ENCODE assay signal across 27 mouse cellular contexts in the genomic region with DNA sequence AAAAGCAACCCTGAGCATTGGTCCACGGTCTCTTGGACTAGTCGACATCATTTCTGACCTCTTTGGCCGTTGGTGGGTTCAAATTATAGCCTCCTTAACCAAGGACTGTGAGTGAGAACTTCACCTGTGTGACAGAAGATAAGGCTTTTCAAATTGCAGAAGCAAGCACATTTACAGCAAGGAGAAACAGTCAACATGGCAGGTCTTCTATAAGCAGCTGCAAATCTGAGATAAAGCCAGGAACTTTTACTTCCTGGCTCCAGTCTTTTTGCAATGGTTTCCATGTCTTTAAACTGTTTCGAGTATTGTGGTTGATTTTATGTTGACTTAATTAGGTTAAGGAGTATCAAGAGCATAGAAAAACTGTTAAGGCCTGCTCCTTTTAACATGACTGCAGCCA. TPM values are rescaled to one million over a fixed set of nuclear protein-coding genes. Genes with fewer than 3 reads are reported as not detected.
DNase-seq lines count a peak whose midpoint lies in the region; ATAC-seq and TF ChIP-seq lines count a peak whose summit lies in the region.
"Had no signal": no experiment of that assay in that cellular context is flagged by ENCODE, and none has a peak within 500 bp of the region (broad histone marks: within the 10 kb centered on the region; RNA-seq: fewer than 3 reads in every experiment).

No protein-coding gene starts in this region.

- no peaks in the 10 kb centered on the region for H3K79me2 ChIP-seq in MEL (ENCODE audit: control insufficient read depth, insufficient read depth, low read length, poor library complexity)

- H3K9me3 ChIP-seq in G1E (replicated peaks) (no peaks in the 10 kb centered on the region), MEL (replicated peaks; ENCODE audit: insufficient read depth, low read length) (no peaks in the 10 kb centered on the region)
- no peaks in the 10 kb centered on the region for H3K9me3 ChIP-seq in neural tube, embryonic 15.5 days (replicated peaks)
- H3K9me3 ChIP-seq: embryonic facial prominence, embryonic 13.5 days; embryonic facial prominence, embryonic 15.5 days; forebrain, embryonic 10.5 days; forebrain, embryonic 12.5 days had no signal

- WGBS in neural tube, embryonic 15.5 days = 75% methylated on average over 4 of the region's 4 CpGs

- H3K4me3 ChIP-seq in G1E (ENCODE audit: low read depth, low read length) (no peak overlapping the region), MEL (ENCODE audit: control insufficient read depth in 1 of 2, insufficient read depth in 1 of 2, low read depth in 2 of 2, low read length in 2 of 2) (no peak overlapping the region)
- H3K4me3 ChIP-seq in neural tube, embryonic 15.5 days (replicated peaks) = no peak overlapping the region
- H3K4me3 ChIP-seq: embryonic facial prominence, embryonic 13.5 days; embryonic facial prominence, embryonic 15.5 days; erythroblast, embryonic 14.5 days; forebrain, embryonic 10.5 days; forebrain, embryonic 12.5 days had no signal

- H3K4me2 ChIP-seq in neural tube, embryonic 15.5 days = no peak overlapping the region
- H3K4me2 ChIP-seq: embryonic facial prominence, embryonic 13.5 days; embryonic facial prominence, embryonic 15.5 days; forebrain, embryonic 12.5 days had no signal

- H3K4me1 ChIP-seq in G1E (ENCODE audit: insufficient read depth, low read depth, low read length) = peaks cover 5% of the 10 kb centered on the region; the same call in 1 of the 2 replicates
- peaks cover 25% of the 10 kb centered on the region in 2 experiments for H3K4me1 ChIP-seq in MEL (ENCODE audit: control insufficient read depth in 1 of 2, insufficient read depth in 2 of 2, low read length in 2 of 2)
- H3K4me1 ChIP-seq in neural tube, embryonic 15.5 days = no peaks in the 10 kb centered on the region
- H3K4me1 ChIP-seq: embryonic facial prominence, embryonic 13.5 days; embryonic facial prominence, embryonic 15.5 days; forebrain, embryonic 10.5 days; forebrain, embryonic 12.5 days had no signal

- TF ChIP-seq CTCF in G1E (IDR thresholded peaks at IDR 0.05; ENCODE audit: low read depth, low read length) (no peak), MEL (IDR thresholded peaks at IDR 0.05 in 2 of 3, conservative IDR thresholded peaks at IDR 0.05 in 1 of 3; ENCODE audit: control insufficient read depth in 1 of 3, insufficient read depth in 1 of 3, low read depth in 2 of 3, low read length in 3 of 3, poor library complexity in 1 of 3, severe bottlenecking in 1 of 3) (no peak)

- H3K9ac ChIP-seq in MEL (ENCODE audit: control insufficient read depth, low read depth, low read length, poor library complexity, severe bottlenecking) = no peak overlapping the region
- H3K9ac ChIP-seq in neural tube, embryonic 15.5 days (replicated peaks) = no peak overlapping the region
- H3K9ac ChIP-seq: embryonic facial prominence, embryonic 13.5 days; embryonic facial prominence, embryonic 15.5 days; forebrain, embryonic 12.5 days had no signal

- TF ChIP-seq POLR2A in MEL (IDR thresholded peaks at IDR 0.05; ENCODE audit: control insufficient read depth in 1 of 2, insufficient read depth in 1 of 2, low read depth in 1 of 2, low read length in 2 of 2, poor library complexity in 1 of 2) = no peak

- TF ChIP-seq EP300 in MEL (IDR thresholded peaks at IDR 0.05; ENCODE audit: low read depth in 1 of 2, low read length in 2 of 2) = peak; percentile 96 to 97

- H3K36me3 ChIP-seq in G1E (replicated peaks) (no peaks in the 10 kb centered on the region), MEL (ENCODE audit: control insufficient read depth in 1 of 2, insufficient read depth in 2 of 2, low read length in 2 of 2) (peaks cover 0 to 36% of the 10 kb centered on the region in 2 experiments; a peak in 2 of 4 replicates)
- no peaks in the 10 kb centered on the region for H3K36me3 ChIP-seq in neural tube, embryonic 15.5 days
- H3K36me3 ChIP-seq: embryonic facial prominence, embryonic 13.5 days; embryonic facial prominence, embryonic 15.5 days; forebrain, embryonic 10.5 days; forebrain, embryonic 12.5 days had no signal

- no peak for TF ChIP-seq RAD21 in MEL (IDR thresholded peaks at IDR 0.05; ENCODE audit: low read depth, low read length)

- H3K27ac ChIP-seq in MEL (ENCODE audit: control insufficient read depth, low read depth, low read length) = peak overlapping the region; percentile 24
- no peak overlapping the region for H3K27ac ChIP-seq in neural tube, embryonic 15.5 days (replicated peaks)
- H3K27ac ChIP-seq: embryonic facial prominence, embryonic 13.5 days; embryonic facial prominence, embryonic 15.5 days; forebrain, embryonic 10.5 days; forebrain, embryonic 12.5 days had no signal

- peak; percentile 49 for ATAC-seq in G1E (ENCODE audit: extremely low read depth, insufficient number of reproducible peaks, low FRiP score, poor library complexity, severe bottlenecking)
- peak; percentile 55 for ATAC-seq in megakaryocyte progenitor cell, adult 5-6 weeks (replicated peaks; ENCODE audit: poor library complexity)
- no peak for ATAC-seq in neural tube, embryonic 15.5 days (ENCODE audit: low FRiP score)
- ATAC-seq: activated CD4-positive, CD25-positive, alpha-beta regulatory T cell, adult 4 months; forebrain, embryonic 14.5 days; forebrain, embryonic 16.5 days; Patski had no signal

- DNase-seq in G1E (ENCODE audit: low spot score) (no peak), MEL (ENCODE audit: low read depth, low spot score) (peak; percentile 84)
- no peak for DNase-seq in layer of hippocampus, postnatal 10 days (ENCODE audit: low spot score in 2 of 2)
- no peak for DNase-seq in lung, postnatal 4 days
- DNase-seq: adrenal gland, adult 8-10 months; adrenal gland, postnatal 14 days; adrenal gland, postnatal 36 days; cerebellum, adult 11-12 months; cerebellum, adult 2 months; cerebellum, adult 9-11 months; cerebellum, postnatal 14 days; cerebellum, postnatal 36 days had no signal

- no peaks in the 10 kb centered on the region for H3K27me3 ChIP-seq in G1E (ENCODE audit: insufficient read depth, low read length)
- H3K27me3 ChIP-seq in MEL (ENCODE audit: control insufficient read depth in 1 of 2, insufficient read depth in 2 of 2, low read length in 2 of 2) = no peaks in the 10 kb centered on the region
- H3K27me3 ChIP-seq in neural tube, embryonic 15.5 days (replicated peaks) = no peaks in the 10 kb centered on the region
- H3K27me3 ChIP-seq: embryonic facial prominence, embryonic 13.5 days; embryonic facial prominence, embryonic 15.5 days; forebrain, embryonic 12.5 days had no signal

TF ChIP-seq in MEL, 35 proteins besides CTCF, POLR2A, EP300 and RAD21 (continues in another document):
- TF ChIP-seq TAL1 (IDR thresholded peaks at IDR 0.05; ENCODE audit: low read length) (peak; percentile 99), UBTF (IDR thresholded peaks at IDR 0.05; ENCODE audit: borderline replicate concordance, insufficient read depth, low read depth, low read length) (no peak), POLR2AphosphoS5 (IDR thresholded peaks at IDR 0.05; ENCODE audit: borderline replicate concordance, low read depth, low read length) (no peak), NELFE (IDR thresholded peaks at IDR 0.05; ENCODE audit: low read depth, low read length) (no peak), ETS1 (IDR thresholded peaks at IDR 0.05; ENCODE audit: low read depth, low read length) (peak; percentile 88), USF1 (IDR thresholded peaks at IDR 0.05; ENCODE audit: low read depth, low read length) (no peak), CHD1 (IDR thresholded peaks at IDR 0.05; ENCODE audit: low read depth, low read length) (no peak), GATA1 (IDR thresholded peaks at IDR 0.05; ENCODE audit: low read depth, low read length) (peak; percentile 93), SMC3 (IDR thresholded peaks at IDR 0.05; ENCODE audit: low read depth, low read length) (no peak), POLR2AphosphoS2 (IDR thresholded peaks at IDR 0.05; ENCODE audit: low read length) (no peak), KAT2A (conservative IDR thresholded peaks at IDR 0.05; ENCODE audit: low read depth, low read length) (no peak), MYC (IDR thresholded peaks at IDR 0.05; ENCODE audit: low read depth, low read length) (peak; percentile 78; the same call in 1 of the 2 replicates), MAX (IDR thresholded peaks at IDR 0.05; ENCODE audit: low read length) (peak; percentile 33; the same call in 1 of the 2 replicates), TCF12 (IDR thresholded peaks at IDR 0.05; ENCODE audit: low read depth, low read length) (peak; percentile 94), MXI1 (IDR thresholded peaks at IDR 0.05; ENCODE audit: low read depth, low read length) (no peak)

RNA-seq across cellular contexts. Expression of gene Timm8a1, which starts 17.9 kb away (rescaled TPM):
- 28.7 and 31.9 TPM in 2 replicates for total RNA-seq in G1E (2014; fragmentation: Nextera tagmentation)
- 176 and 206 TPM in 2 replicates for total RNA-seq in G1E (2017)
- 4.8 and 6.5 TPM in 2 replicates for polyA plus RNA-seq in G1E (2012)
- 217 and 240 TPM in 2 replicates for total RNA-seq in MEL (2012; rRNA removed)
- polyA plus RNA-seq in MEL (2012; ENCODE audit: insufficient read depth in 1 of 2, insufficient read length in 2 of 2, low read depth in 1 of 2, low replicate concordance in 2 of 2, missing spikeins in 1 of 2) = 100 to 1,000 TPM; 267 to 449 TPM
- total RNA-seq in megakaryocyte progenitor cell, adult 5-6 weeks (2015) = 126 and 133 TPM in 2 replicates
- 147 and 157 TPM in 2 replicates for total RNA-seq in megakaryocyte progenitor cell, adult 5-6 weeks (2017)
- total RNA-seq in layer of hippocampus, postnatal 10 days (2021) = 10 to 100 TPM; 24.4 to 27.8 TPM
- 51.9 and 62.5 TPM in 2 replicates for polyA plus RNA-seq in neural tube, embryonic 15.5 days (2015; fragmentation: Nextera tagmentation; extraction: Ambion mirVana)

RNA-seq across cellular contexts. Expression of gene Taf7l, which starts 47.5 kb away (rescaled TPM):
- total RNA-seq in G1E (2014; fragmentation: Nextera tagmentation) (not detected in 2 replicates), G1E (2017) (not detected in 2 replicates), MEL (2012; rRNA removed) (not detected in 2 replicates)
- polyA plus RNA-seq in G1E (2012) (not detected in 2 replicates), MEL (2012; ENCODE audit: insufficient read depth in 1 of 2, insufficient read length in 2 of 2, low read depth in 1 of 2, low replicate concordance in 2 of 2, missing spikeins in 1 of 2) (not detected)
- not detected in 2 replicates for total RNA-seq in megakaryocyte progenitor cell, adult 5-6 weeks (2015)
- total RNA-seq in megakaryocyte progenitor cell, adult 5-6 weeks (2017) = not detected in 2 replicates
- not detected for total RNA-seq in layer of hippocampus, postnatal 10 days (2021)
- polyA plus RNA-seq in neural tube, embryonic 15.5 days (2015; fragmentation: Nextera tagmentation; extraction: Ambion mirVana) = 0.15 and 0.28 TPM in 2 replicates
- total RNA-seq: adrenal gland, adult 18-20 months; adrenal gland, adult 8-10 months; adrenal gland, postnatal 14 days; adrenal gland, postnatal 36 days; common myeloid progenitor, adult 5-6 weeks had no signal
- polyA plus RNA-seq: activated CD4-positive, CD25-positive, alpha-beta regulatory T cell, adult 4 months; C2C12; embryonic facial prominence, embryonic 11.5 days; erythroblast, embryonic 14.5 days; forebrain, embryonic 10.5 days; forebrain, embryonic 12.5 days; Patski had no signal

RNA-seq across cellular contexts. Expression of gene Btk, which starts 59.6 kb away (rescaled TPM):
- total RNA-seq in G1E (2014; fragmentation: Nextera tagmentation) = 46.2 and 48.8 TPM in 2 replicates
- 43.5 and 62.8 TPM in 2 replicates for total RNA-seq in G1E (2017)
- polyA plus RNA-seq in G1E (2012) = 4.9 and 10.9 TPM in 2 replicates
- total RNA-seq in MEL (2012; rRNA removed) = 134 and 137 TPM in 2 replicates
- 100 to 1,000 TPM; 291 to 327 TPM for polyA plus RNA-seq in MEL (2012; ENCODE audit: insufficient read depth in 1 of 2, insufficient read length in 2 of 2, low read depth in 1 of 2, low replicate concordance in 2 of 2, missing spikeins in 1 of 2)
- total RNA-seq in megakaryocyte progenitor cell, adult 5-6 weeks (2015) = 61.0 and 66.6 TPM in 2 replicates
- 48.4 and 78.0 TPM in 2 replicates for total RNA-seq in megakaryocyte progenitor cell, adult 5-6 weeks (2017)
- 1 to 10 TPM; 1.3 to 1.5 TPM for total RNA-seq in layer of hippocampus, postnatal 10 days (2021)
- 0.75 and 2.6 TPM in 2 replicates for polyA plus RNA-seq in neural tube, embryonic 15.5 days (2015; fragmentation: Nextera tagmentation; extraction: Ambion mirVana)
- polyA plus RNA-seq: C2C12, Patski had no signal

Comparison
In these comparisons a context has a peak if more than half of its experiments do, and no peak if none do; other contexts are left out.
1. RNA of gene Btk, which starts 59.6 kb away (total RNA-seq): 134 to 137 TPM in MEL, 43.5 to 62.8 TPM in G1E and 48.4 to 78.0 TPM in megakaryocyte progenitor cell, adult 5-6 weeks; 1.3 to 1.5 TPM in layer of hippocampus, postnatal 10 days; every median in the first group is over 10 times any median in the second.